Mouse (Mus musculus) stomach, postnatal 0 days (tissue): ENCODE measurements around the gene Nf1.

Experiments
- CTCF ChIP-seq: IDR thresholded peaks from 2 replicates; pipeline ENCODE4 v1.5.1; 2016; ENCODE audit warnings: antibody characterized with exemption, low read depth, mild to moderate bottlenecking, moderate library complexity
- EP300 ChIP-seq: optimal IDR thresholded peaks from 2 replicates; pipeline ENCODE3; 2016; ENCODE audit warnings: antibody characterized with exemption

GRCm38 (mm10) chr11:79503845-79504244, 164.4 kb downstream of the Nf1 start, which contains the start of gene Omg:
- TF ChIP-seq CTCF = no peak
- TF ChIP-seq EP300 = no peak
